Mouse (Mus musculus): ENCODE results near the gene Atox1. TPM values are rescaled to one million over a fixed set of nuclear protein-coding genes. Genes with fewer than 3 reads are reported as not detected.

Atox1 gene
- polyA plus RNA-seq, 1 experiment, result 485 TPM

- Histone ChIP-seq H3K27me3 (ENCODE audit: control insufficient read depth, insufficient read depth, low read length) (no peaks in the 10 kb centered on the region), H3K4me3 (ENCODE audit: low read depth, low read length) (no peak overlapping the region), H3K27ac (ENCODE audit: insufficient read depth, low read depth, low read length) (no peak overlapping the region), H3K4me1 (ENCODE audit: control insufficient read depth, insufficient read depth, insufficient read length, low read length) (peaks cover 11% of the 10 kb centered on the region; the same call in 1 of the 2 replicates), H3K36me3 (ENCODE audit: control insufficient read depth, insufficient read depth, low read length) (peaks cover 3% of the 10 kb centered on the region; the same call in 1 of the 2 replicates)
- 39% methylated on average over 3 of the region's 3 CpGs for WGBS
- TF ChIP-seq CTCF (IDR thresholded peaks at IDR 0.05; ENCODE audit: extremely low read depth, insufficient read length, insufficient replicate concordance, low read depth, low read length), result no peak
Observed at GRCm38 (mm10) chr11:55473219-55473618, 12.2 kb upstream of the Atox1 start.

DNA sequence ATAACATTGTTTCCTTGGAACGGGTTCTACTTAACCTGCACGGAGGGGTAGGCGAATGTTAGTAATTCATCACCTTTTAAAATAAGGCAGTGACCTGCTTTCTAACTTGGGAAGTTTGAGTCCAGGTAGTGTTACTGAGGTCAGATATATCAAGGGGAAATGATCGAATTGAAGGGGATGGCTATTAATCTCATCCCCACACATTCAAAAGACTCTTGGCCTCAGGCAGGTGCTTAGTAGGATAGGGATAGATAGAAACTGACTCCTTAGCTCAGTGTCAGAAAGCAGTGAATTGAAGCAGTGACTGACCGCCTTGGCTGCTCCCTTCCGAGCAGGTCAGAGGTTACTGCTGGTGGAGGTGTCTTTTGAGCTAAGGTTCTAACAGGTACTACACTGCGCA is 10.4 kb upstream of the Atox1 start:
- no peaks in the 10 kb centered on the region for H3K27me3 ChIP-seq (ENCODE audit: control insufficient read depth, insufficient read depth, low read length)
- 36% methylated on average over 7 of the region's 7 CpGs for WGBS
- H3K27ac ChIP-seq (ENCODE audit: insufficient read depth, low read depth, low read length), result no peak overlapping the region
- H3K4me3 ChIP-seq (ENCODE audit: low read depth, low read length), result no peak overlapping the region
- peaks cover 15% of the 10 kb centered on the region; the same call in 1 of the 2 replicates for H3K4me1 ChIP-seq (ENCODE audit: control insufficient read depth, insufficient read depth, insufficient read length, low read length)
- H3K36me3 ChIP-seq (ENCODE audit: control insufficient read depth, insufficient read depth, low read length), result peaks cover 3% of the 10 kb centered on the region; the same call in 1 of the 2 replicates
- TF ChIP-seq POLR2A (IDR thresholded peaks at IDR 0.05; ENCODE audit: low read depth, low read length) (no peak), CTCF (IDR thresholded peaks at IDR 0.05; ENCODE audit: extremely low read depth, insufficient read length, insufficient replicate concordance, low read depth, low read length) (no peak)

- peaks cover 2% of the 10 kb centered on the region; the same call in 1 of the 2 replicates for H3K36me3 ChIP-seq (ENCODE audit: control insufficient read depth, insufficient read depth, low read length)
- TF ChIP-seq POLR2A (IDR thresholded peaks at IDR 0.05; ENCODE audit: low read depth, low read length) (no peak), CTCF (IDR thresholded peaks at IDR 0.05; ENCODE audit: extremely low read depth, insufficient read length, insufficient replicate concordance, low read depth, low read length) (no peak)
- peak overlapping the region; percentile 71 for H3K4me3 ChIP-seq (ENCODE audit: low read depth, low read length)
- WGBS, result 5% methylated on average over 8 of the region's 8 CpGs
- peaks cover 15% of the 10 kb centered on the region; the same call in 1 of the 2 replicates for H3K4me1 ChIP-seq (ENCODE audit: control insufficient read depth, insufficient read depth, insufficient read length, low read length)
- H3K27me3 ChIP-seq (ENCODE audit: control insufficient read depth, insufficient read depth, low read length), result no peaks in the 10 kb centered on the region
- H3K27ac ChIP-seq (ENCODE audit: insufficient read depth, low read depth, low read length), result no peak overlapping the region
Observed at GRCm38 (mm10) chr11:55470761-55471160, 9.7 kb upstream of the Atox1 start.

DNA sequence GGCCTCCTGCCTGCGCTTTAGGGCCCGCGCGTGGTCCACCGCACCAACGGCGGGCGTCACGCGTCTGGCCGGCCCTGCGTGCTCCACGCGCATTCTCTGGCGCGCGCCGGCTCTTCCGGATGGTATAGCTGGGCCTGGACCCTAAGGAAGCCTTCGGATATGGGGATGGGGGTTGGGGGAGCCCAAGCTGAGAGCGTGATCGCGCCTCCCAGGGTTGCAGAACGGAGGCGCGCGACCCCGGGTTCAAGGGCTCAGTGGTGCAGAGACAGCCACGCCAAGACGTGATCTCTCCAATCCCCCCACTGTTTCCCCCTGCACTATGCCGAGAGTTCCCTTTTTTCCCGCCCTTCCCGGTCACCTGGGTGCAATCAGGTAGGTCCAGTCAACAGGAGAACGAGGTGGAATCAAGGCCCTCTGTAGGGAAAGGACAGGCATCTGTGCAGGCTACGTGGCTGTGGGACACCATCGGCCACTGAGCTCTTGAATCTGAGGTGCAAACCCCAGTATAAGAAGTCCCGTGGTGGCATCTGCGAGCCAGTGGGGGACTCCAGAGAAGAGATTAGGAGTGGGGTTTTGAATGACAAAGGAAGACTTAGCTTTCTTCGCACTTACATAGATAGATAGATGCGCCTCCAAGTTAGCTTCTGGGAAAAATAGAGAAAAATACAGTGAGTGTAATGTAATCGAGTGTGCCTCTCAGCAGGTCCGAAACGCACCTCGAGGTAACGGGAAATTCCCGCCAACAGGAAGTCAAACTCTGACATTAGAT is 9.1 kb upstream of the Atox1 start:
- 0 out of 2 replicates have a peak, but pooled peaks cover 2% of the 10 kb centered on the region for H3K36me3 ChIP-seq (ENCODE audit: control insufficient read depth, insufficient read depth, low read length)
- H3K4me3 ChIP-seq (ENCODE audit: low read depth, low read length), result peak overlapping the region; percentile 71
- TF ChIP-seq POLR2A (IDR thresholded peaks at IDR 0.05; ENCODE audit: low read depth, low read length) (no peak; the same call in 1 of the 2 replicates), CTCF (IDR thresholded peaks at IDR 0.05; ENCODE audit: extremely low read depth, insufficient read length, insufficient replicate concordance, low read depth, low read length) (no peak)
- H3K4me1 ChIP-seq (ENCODE audit: control insufficient read depth, insufficient read depth, insufficient read length, low read length), result peaks cover 15% of the 10 kb centered on the region; the same call in 1 of the 2 replicates
- under 1% methylated on average over 46 of the region's 46 CpGs for WGBS
- no peaks in the 10 kb centered on the region for H3K27me3 ChIP-seq (ENCODE audit: control insufficient read depth, insufficient read depth, low read length)
- peak overlapping the region; percentile 18; the same call in 1 of the 2 replicates for H3K27ac ChIP-seq (ENCODE audit: insufficient read depth, low read depth, low read length)

GRCm38 (mm10) chr11:55469048-55469843 is 8.2 kb upstream of the Atox1 start, which contains the start of gene G3bp1:
TSS of gene G3bp1 (plus strand) at chr11:55469685.
- Histone ChIP-seq H3K36me3 (ENCODE audit: control insufficient read depth, insufficient read depth, low read length) (no peaks in the 10 kb centered on the region), H3K27ac (ENCODE audit: insufficient read depth, low read depth, low read length) (peak within 1 kb of the TSS; percentile 95), H3K4me3 (ENCODE audit: low read depth, low read length) (peak within 1 kb of the TSS; percentile 74), H3K4me1 (ENCODE audit: control insufficient read depth, insufficient read depth, insufficient read length, low read length) (peaks cover 19% of the 10 kb centered on the region; the same call in 1 of the 2 replicates), H3K27me3 (ENCODE audit: control insufficient read depth, insufficient read depth, low read length) (no peaks in the 10 kb centered on the region)
- under 1% methylated on average over 57 of the region's 57 CpGs for WGBS
- TF ChIP-seq POLR2A (IDR thresholded peaks at IDR 0.05; ENCODE audit: low read depth, low read length) (peak; percentile 98), CTCF (IDR thresholded peaks at IDR 0.05; ENCODE audit: extremely low read depth, insufficient read length, insufficient replicate concordance, low read depth, low read length) (peak; percentile 21; the same call in 1 of the 2 replicates)

- no peaks in the 10 kb centered on the region for H3K36me3 ChIP-seq (ENCODE audit: control insufficient read depth, insufficient read depth, low read length)
- no peaks in the 10 kb centered on the region for H3K27me3 ChIP-seq (ENCODE audit: control insufficient read depth, insufficient read depth, low read length)
- 2% methylated on average over 17 of the region's 17 CpGs for WGBS
- TF ChIP-seq CTCF (IDR thresholded peaks at IDR 0.05; ENCODE audit: extremely low read depth, insufficient read length, insufficient replicate concordance, low read depth, low read length) (no peak), POLR2A (IDR thresholded peaks at IDR 0.05; ENCODE audit: low read depth, low read length) (no peak)
- H3K4me3 ChIP-seq (ENCODE audit: low read depth, low read length), result peak overlapping the region; percentile 74
- peak overlapping the region; percentile 95 for H3K27ac ChIP-seq (ENCODE audit: insufficient read depth, low read depth, low read length)
- H3K4me1 ChIP-seq (ENCODE audit: control insufficient read depth, insufficient read depth, insufficient read length, low read length), result peaks cover 17% of the 10 kb centered on the region; the same call in 1 of the 2 replicates
Observed at GRCm38 (mm10) chr11:55468611-55469047, 7.6 kb upstream of the Atox1 start.
